Mouse (Mus musculus): ENCODE data around the gene Dclk1.

Gene Dclk1

GRCm38 (mm10) chr3:55499298-55499697 lies 257.1 kb downstream of the Dclk1 start:
- no peak for DNase-seq (ENCODE audit: low read depth, low spot score)

- DNase-seq (ENCODE audit: low read depth, low spot score) = peak; percentile 43
Measured at GRCm38 (mm10) chr3:55510198-55510597, 268.0 kb downstream of the Dclk1 start.

DNA sequence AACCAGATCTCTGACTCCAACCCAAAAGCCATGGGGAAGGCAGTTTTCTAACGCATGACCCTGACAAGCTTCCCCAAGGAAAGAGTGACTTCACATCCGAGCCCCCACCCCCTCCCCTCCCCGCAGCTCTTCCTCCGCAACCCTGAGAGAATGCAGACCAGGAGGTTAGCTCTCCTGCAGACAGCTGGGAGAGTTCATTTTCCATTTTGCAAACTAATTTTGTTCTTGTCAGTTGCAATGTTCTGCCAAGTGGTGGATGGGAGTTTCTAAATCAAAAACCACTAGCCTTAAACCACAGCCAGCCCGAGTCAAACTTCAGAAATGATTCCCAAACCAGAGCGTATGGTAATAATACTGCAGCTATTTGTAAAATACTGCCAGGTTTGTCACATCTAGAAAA lies 269.5 kb downstream of the Dclk1 start:
- DNase-seq (ENCODE audit: low read depth, low spot score) = peak; percentile 70

DNA sequence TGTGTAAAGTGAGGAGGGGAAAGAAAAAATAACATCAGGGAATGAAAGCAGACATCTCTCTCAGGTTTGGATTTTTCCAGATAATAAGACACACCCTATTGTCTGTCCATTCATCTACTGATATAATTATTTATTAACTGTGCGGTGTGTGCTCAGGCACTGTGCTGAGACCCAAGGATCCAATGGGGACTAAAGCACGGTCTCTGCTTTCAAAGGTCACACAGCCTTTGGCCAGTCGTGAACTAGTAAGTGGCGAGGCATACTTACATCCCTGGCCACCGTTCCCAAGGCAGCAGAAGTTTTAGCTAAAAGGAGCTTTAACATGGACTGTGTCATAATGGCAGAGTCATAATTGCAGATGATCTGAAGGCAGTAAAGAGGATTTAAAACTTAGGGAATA lies 273.8 kb downstream of the Dclk1 start:
- no peak for DNase-seq (ENCODE audit: low read depth, low spot score)

GRCm38 (mm10) chr3:55517454-55518014 lies 275.4 kb downstream of the Dclk1 start:
- DNase-seq (ENCODE audit: low read depth, low spot score) = no peak

GRCm38 (mm10) chr3:55520240-55521180 lies 278.3 kb downstream of the Dclk1 start:
- DNase-seq (ENCODE audit: low read depth, low spot score) = peak; percentile 93

GRCm38 (mm10) chr3:55521776-55522175 lies 279.6 kb downstream of the Dclk1 start:
- DNase-seq (ENCODE audit: low read depth, low spot score) = peak; percentile 78

GRCm38 (mm10) chr3:55523224-55523623 lies 281.1 kb downstream of the Dclk1 start:
- no peak for DNase-seq (ENCODE audit: low read depth, low spot score)

DNA sequence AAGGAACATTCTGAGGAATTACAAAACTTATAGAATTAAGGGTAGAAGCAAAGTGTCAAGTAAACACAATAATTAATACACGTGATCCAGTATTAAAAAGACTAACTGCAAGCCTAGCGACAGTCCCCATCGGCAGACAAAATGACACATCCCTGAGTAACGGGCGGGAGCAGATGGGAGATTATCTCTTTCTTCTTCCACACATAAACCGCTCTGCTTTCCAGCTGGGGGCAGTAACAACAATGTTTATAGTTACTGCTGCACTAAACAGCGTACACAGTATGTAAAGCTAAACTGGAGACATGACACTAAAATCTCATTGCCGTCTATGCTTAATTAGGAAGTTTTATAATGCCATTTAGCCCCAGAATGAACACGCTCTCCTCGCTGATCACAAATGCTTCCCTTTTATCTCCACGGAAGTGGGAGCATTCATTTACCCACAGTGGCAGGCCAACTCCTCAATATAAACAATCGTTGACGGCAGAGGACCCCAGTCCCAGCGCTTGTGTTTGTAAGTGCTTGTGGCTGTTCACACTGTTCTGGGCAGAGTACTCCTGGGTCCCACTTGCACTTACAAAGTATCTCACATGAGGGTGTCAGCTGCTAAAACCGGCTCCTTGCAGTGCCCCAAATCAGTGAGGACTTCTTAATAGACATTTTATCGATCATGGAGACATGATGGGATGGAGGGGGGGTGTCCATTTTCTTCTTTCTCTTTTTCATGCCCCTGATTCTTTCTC lies 281.7 kb downstream of the Dclk1 start:
- peak; percentile 79 for DNase-seq (ENCODE audit: low read depth, low spot score)

DNA sequence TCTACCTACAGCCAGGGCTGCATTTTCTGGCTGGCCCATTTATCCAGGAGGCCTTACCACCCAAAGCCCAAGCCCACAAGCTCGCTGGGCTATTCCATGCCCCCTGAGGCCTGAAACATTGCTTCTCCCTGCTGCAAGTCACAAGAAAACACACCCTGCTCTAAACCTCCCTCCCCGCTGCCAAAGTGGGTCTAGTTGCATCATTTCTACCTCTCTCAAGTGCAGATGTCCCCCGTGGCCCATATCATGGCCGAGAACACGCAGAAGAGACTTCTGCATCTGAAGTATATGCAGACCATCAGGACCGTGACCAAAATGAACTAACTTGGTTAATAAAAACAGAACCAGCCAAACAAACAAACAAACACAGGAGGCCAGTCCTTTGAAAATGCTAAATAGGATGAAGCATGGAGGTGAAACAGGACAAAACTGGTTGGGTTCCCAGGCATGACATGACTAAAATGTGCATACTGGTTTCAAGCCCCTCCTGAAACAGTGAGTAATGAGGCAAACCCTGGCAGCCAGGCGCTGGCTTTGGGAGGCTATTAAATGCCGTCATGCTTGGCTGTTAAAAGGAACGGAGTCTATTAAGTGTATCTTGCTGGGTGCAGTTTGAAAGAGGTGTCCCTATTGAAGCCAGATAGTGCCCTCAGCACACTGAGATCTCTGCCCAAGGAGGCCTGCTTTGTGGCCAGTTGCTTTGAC lies 282.5 kb downstream of the Dclk1 start:
- DNase-seq (ENCODE audit: low read depth, low spot score) = peak; percentile 43

DNA sequence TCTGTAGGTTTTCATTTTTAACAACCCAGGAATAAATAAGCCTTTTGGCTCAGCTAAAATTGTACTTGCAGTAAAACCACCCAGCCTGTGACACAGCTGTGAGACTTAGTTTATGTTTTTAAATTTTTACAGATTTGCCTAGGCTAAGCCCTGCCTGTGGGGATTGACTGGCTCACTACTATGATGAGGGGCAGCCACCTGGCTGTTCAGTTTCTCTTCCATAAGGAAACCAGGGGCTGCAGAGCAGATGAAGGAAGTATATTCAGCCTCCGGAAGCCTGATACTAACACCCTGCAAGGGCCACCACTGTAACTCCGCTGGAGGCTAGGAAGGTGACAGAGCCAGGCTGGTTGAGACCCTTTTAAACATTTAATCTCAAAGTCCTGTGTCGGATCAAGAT lies 284.3 kb downstream of the Dclk1 start:
- DNase-seq (ENCODE audit: low read depth, low spot score) = no peak

- DNase-seq (ENCODE audit: low read depth, low spot score) = no peak
Measured at GRCm38 (mm10) chr3:55527566-55527965, 285.4 kb downstream of the Dclk1 start.

- peak; percentile 64 for DNase-seq (ENCODE audit: low read depth, low spot score)
Measured at GRCm38 (mm10) chr3:55528012-55528411, 285.8 kb downstream of the Dclk1 start.

GRCm38 (mm10) chr3:55529414-55529813 lies 287.2 kb downstream of the Dclk1 start:
- DNase-seq (ENCODE audit: low read depth, low spot score) = no peak

DNA sequence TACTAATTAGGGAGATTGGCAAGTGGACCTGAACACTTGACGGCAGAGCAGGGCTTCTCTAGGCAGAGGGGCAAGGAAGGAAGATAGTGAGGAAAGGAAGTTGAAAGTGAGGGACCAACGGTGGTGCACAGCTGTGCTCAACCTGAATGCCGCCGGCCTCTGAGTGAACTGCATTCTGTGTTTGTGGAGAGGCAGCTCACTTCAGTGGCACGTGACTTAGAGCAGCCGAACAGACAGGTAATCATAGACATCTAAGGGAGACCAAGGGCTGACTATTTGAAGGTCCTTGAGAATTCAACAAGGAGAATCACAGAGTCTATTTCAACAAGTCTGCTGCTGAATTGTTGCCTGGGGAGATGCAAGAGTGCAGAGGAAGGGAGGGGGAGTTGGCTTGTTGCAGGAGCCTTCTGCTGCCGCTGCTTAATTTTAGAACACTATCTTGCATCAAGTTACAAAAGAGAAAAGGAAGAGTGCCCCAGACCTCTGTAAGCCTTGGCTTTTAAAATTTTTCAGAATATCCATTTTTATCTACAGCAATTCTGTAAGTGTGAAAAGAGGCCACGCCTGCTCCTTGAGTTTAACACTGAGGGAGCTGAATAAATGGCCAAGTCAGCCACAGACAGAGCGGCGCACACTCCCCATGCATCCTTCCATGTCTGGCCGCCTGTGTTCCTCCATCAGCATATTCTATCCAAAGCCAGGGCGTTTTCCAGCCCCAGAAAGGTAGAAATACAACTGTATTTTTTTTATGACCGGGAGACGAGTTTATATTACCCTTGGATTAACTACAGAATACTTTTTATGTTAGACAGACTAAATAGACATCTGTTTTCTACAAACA lies 289.3 kb downstream of the Dclk1 start:
- peak; percentile 83 for DNase-seq (ENCODE audit: low read depth, low spot score)

DNA sequence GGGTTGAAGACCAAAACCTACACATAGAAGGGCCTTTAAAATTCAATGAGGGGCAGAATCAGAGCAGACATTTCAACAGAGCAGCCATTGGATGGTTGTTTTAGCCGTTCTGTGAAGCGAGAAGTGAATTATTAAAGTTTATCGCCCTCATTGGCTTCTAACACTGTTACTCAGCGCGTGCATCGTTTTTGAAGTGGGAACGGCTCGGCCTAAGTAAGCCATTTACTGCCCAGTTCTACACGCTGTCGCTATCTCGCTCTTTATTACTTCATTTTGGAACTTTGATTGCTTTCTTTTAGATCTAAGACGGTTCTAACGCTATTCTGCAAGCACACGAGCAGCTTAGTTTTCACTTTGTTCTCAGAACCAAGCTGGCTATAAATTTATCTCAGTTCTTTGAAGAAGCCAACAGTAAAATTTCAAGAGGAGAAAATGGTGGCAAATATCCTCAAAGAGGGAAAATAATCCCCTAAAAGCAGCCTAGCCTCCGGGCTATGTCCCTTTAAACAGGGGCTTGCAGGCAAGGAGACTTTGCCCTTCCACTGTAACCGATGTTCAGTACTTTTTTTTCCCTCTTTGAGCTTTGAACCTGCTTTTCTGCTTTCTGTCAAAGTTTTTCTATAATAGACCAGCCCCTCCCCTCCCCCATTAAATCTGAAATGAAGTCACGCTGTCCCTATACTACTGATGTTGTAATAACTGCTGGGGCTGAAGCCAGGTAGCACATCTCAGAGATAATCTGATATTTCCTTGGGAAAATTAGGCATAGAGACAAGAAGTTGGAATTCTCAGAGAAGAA lies 290.2 kb downstream of the Dclk1 start:
- no peak for DNase-seq (ENCODE audit: low read depth, low spot score)

DNA sequence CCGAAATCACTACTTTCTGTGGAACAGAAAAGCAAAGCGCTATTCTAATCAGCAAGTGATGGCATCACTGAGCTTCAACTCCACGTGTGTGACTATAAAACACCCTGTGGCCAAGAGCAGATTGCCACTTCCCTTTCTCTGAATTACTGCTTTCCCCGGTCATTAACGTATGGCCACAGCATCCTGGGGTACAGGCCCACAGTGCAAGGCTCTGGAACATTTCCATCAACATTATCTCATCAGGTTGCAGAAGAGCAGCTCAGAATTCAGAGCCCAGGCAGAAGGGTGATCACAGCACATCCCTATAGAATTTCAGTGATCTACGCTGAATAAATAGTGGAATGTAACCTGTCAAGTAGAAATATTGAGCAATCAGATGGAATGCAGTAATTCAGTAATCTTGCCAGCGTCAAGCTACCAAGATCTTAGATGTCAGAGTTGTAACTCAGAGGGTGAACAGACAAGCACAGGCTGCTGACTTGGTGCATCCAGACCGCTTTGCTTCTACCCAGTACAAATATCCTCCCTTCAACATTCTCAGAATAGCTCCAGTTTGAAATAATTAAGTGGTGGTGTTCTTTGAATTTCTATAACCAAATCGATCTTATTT lies 293.5 kb downstream of the Dclk1 start:
- DNase-seq (ENCODE audit: low read depth, low spot score) = peak; percentile 54

DNA sequence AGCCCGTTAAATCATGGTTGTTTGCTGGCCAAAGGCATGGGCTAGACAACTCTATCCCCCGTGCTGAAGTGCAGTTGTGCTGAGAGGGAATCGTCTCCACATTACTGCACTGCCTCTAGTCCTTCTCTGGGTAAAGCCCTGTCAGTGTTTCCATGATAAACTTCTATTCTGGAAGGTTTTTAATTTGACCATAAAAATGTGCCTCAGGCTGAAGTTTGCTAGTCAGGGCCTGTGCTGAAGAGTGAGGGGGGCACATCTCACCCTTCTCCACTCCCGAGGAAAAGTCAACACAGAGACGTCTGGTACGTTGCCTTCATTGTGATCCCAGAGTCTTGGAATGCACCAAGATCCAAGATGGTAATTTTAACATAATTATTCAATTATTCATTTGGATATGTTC lies 294.7 kb downstream of the Dclk1 start:
- peak; percentile 5 for DNase-seq (ENCODE audit: low read depth, low spot score)

- DNase-seq (ENCODE audit: low read depth, low spot score) = peak; percentile 16
Measured at GRCm38 (mm10) chr3:55537714-55538113, 295.6 kb downstream of the Dclk1 start.

DNA sequence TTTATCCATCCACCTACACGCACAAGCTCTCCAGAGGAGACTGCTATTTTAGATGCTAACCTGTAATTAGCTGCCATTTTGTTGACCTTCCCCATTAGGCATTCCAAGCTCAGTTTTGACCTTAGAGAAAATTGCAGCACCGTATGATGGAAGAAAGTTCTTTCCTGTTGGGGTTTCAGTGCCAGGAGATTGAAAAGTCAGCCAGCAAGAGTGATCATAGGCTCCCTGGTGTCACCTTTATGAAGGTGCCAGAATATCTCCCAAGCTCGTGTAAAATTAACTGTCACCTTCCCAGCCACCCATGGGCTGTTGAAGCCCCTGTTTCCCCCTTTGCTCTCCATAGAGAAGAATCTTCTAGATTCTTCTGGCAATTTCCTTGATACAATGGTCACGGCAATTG lies 297.2 kb downstream of the Dclk1 start:
- peak; percentile 45 for DNase-seq (ENCODE audit: low read depth, low spot score)

All from brain, adult 2 months (tissue).